Mouse (Mus musculus) gastrocnemius, adult 18-20 months (tissue): Measurements from ENCODE around the gene Ak2. TPM values are rescaled to one million over a fixed set of nuclear protein-coding genes. Genes with fewer than 3 reads are reported as not detected.

Experiments used
- DNase-seq: peaks from one replicate; pipeline ENCODE4 v3.0.0; 2021; ENCODE audit warnings: low spot score
- total RNA-seq, 2 experiments: library from RNA; stranded (reverse); gene quantifications; 2 replicates each; pipeline ENCODE4 v1.2.3; 2021

Ak2 gene
- total RNA-seq, 2 experiments from 2014 or later: 24.1 to 24.3 TPM

GRCm38 (mm10) chr4:129035851-129036445, 44.2 kb downstream of the Ak2 start:
- no peak for DNase-seq

GRCm38 (mm10) chr4:129047721-129048421, 56.1 kb downstream of the Ak2 start:
- no peak for DNase-seq

- DNase-seq: peak; percentile 40
Observed at GRCm38 (mm10) chr4:129048501-129049305, 56.9 kb downstream of the Ak2 start.

- DNase-seq: no peak
Observed at GRCm38 (mm10) chr4:129049306-129050011, 57.7 kb downstream of the Ak2 start.

- no peak for DNase-seq
Observed at GRCm38 (mm10) chr4:129050365-129050764, 58.6 kb downstream of the Ak2 start.

GRCm38 (mm10) chr4:129050901-129051417, 59.2 kb downstream of the Ak2 start:
- no peak for DNase-seq

- no peak for DNase-seq
Observed at GRCm38 (mm10) chr4:129051461-129052183, 59.9 kb downstream of the Ak2 start.

- DNase-seq: no peak
Observed at GRCm38 (mm10) chr4:129054757-129055156, 63.0 kb downstream of the Ak2 start.

GRCm38 (mm10) chr4:129055562-129055961, 63.8 kb downstream of the Ak2 start:
- no peak for DNase-seq

GRCm38 (mm10) chr4:129057533-129058206, 65.9 kb downstream of the Ak2 start:
- peak; percentile 95 for DNase-seq

- DNase-seq: peak; percentile 29
Observed at GRCm38 (mm10) chr4:129058207-129059092, 66.7 kb downstream of the Ak2 start, which contains the start of gene Rnf19b. Gene Rnf19b, plus strand, starts transcription at chr4:129058271.

- peak; percentile 36 for DNase-seq
Observed at GRCm38 (mm10) chr4:129059125-129059551, 67.4 kb downstream of the Ak2 start.

GRCm38 (mm10) chr4:129059922-129060321, 68.2 kb downstream of the Ak2 start:
- DNase-seq: no peak

Other genes starting within 250 kb of the Ak2 start
- gene A3galt2, start 236.6 kb upstream of the Ak2 start, total RNA-seq: not detected
- gene Zfp362, start 185.9 kb upstream of the Ak2 start, total RNA-seq: 1 to 10 TPM; 9.7 TPM
- gene Trim62, start 108.4 kb upstream of the Ak2 start, total RNA-seq: under 1 TPM; 0.34 to 0.45 TPM
- gene Azin2, start 29.5 kb upstream of the Ak2 start, total RNA-seq: 1 to 10 TPM; 2.3 to 3.4 TPM
- gene Rnf19b, start 66.3 kb downstream of the Ak2 start, total RNA-seq: 10 to 100 TPM; 23.3 to 24.4 TPM
- not detected for gene Tmem54, start 113.6 kb downstream of the Ak2 start, total RNA-seq
- gene Hpca, start 130.1 kb downstream of the Ak2 start, total RNA-seq: not detected
- 10 to 100 TPM; 67.3 to 72.7 TPM for gene Fndc5, start 145.0 kb downstream of the Ak2 start, total RNA-seq
- 1 to 10 TPM; 2.9 to 4.1 TPM for gene S100pbp, start 197.8 kb downstream of the Ak2 start, total RNA-seq
- 10 to 100 TPM; 38.8 to 39.5 TPM for gene Yars, start 197.8 kb downstream of the Ak2 start, total RNA-seq